Mouse (Mus musculus): Measurements from ENCODE around the gene Eif4e2. TPM values are rescaled to one million over a fixed set of nuclear protein-coding genes. Genes with fewer than 3 reads are reported as not detected.

Gene Eif4e2
- polyA plus RNA-seq, 1 experiment: 72.5 TPM

GRCm38 (mm10) chr1:87263257-87263656, 49.5 kb downstream of the Eif4e2 start:
- no peak for DNase-seq (ENCODE audit: low spot score)

GRCm38 (mm10) chr1:87263796-87264133, 50.1 kb downstream of the Eif4e2 start:
- DNase-seq (ENCODE audit: low spot score): no peak

- no peak for DNase-seq (ENCODE audit: low spot score)
Measured at GRCm38 (mm10) chr1:87264134-87265006, 50.7 kb downstream of the Eif4e2 start, which contains the start of gene Efhd1. Gene Efhd1, plus strand, starts transcription at chr1:87264363.

GRCm38 (mm10) chr1:87265200-87265599, 51.5 kb downstream of the Eif4e2 start:
- DNase-seq (ENCODE audit: low spot score): no peak

GRCm38 (mm10) chr1:87266296-87267090, 52.8 kb downstream of the Eif4e2 start:
- no peak for DNase-seq (ENCODE audit: low spot score)

GRCm38 (mm10) chr1:87270204-87270603, 56.5 kb downstream of the Eif4e2 start:
- no peak for DNase-seq (ENCODE audit: low spot score)

GRCm38 (mm10) chr1:87270641-87271467, 57.1 kb downstream of the Eif4e2 start:
- no peak for DNase-seq (ENCODE audit: low spot score)

- DNase-seq (ENCODE audit: low spot score): no peak
Measured at GRCm38 (mm10) chr1:87271596-87271995, 57.9 kb downstream of the Eif4e2 start.

GRCm38 (mm10) chr1:87272462-87272861, 58.7 kb downstream of the Eif4e2 start:
- DNase-seq (ENCODE audit: low spot score): no peak

- no peak for DNase-seq (ENCODE audit: low spot score)
Measured at GRCm38 (mm10) chr1:87273514-87273942, 59.8 kb downstream of the Eif4e2 start.

GRCm38 (mm10) chr1:87274134-87274533, 60.4 kb downstream of the Eif4e2 start:
- DNase-seq (ENCODE audit: low spot score): no peak

- no peak for DNase-seq (ENCODE audit: low spot score)
Measured at GRCm38 (mm10) chr1:87275151-87275550, 61.4 kb downstream of the Eif4e2 start.

GRCm38 (mm10) chr1:87276056-87276455, 62.3 kb downstream of the Eif4e2 start:
- DNase-seq (ENCODE audit: low spot score): no peak

- DNase-seq (ENCODE audit: low spot score): no peak
Measured at GRCm38 (mm10) chr1:87280281-87280680, 66.6 kb downstream of the Eif4e2 start.

- DNase-seq (ENCODE audit: low spot score): no peak
Measured at GRCm38 (mm10) chr1:87281599-87282412, 68.1 kb downstream of the Eif4e2 start.

- no peak for DNase-seq (ENCODE audit: low spot score)
Measured at GRCm38 (mm10) chr1:87282413-87282788, 68.7 kb downstream of the Eif4e2 start.

- no peak for DNase-seq (ENCODE audit: low spot score)
Measured at GRCm38 (mm10) chr1:87283410-87283960, 69.8 kb downstream of the Eif4e2 start.

- no peak for DNase-seq (ENCODE audit: low spot score)
Measured at GRCm38 (mm10) chr1:87287105-87287504, 73.4 kb downstream of the Eif4e2 start.

All from urinary bladder, adult 2 months (tissue).